Mouse (Mus musculus): Measurements from ENCODE around the gene Cdx2.

DNA sequence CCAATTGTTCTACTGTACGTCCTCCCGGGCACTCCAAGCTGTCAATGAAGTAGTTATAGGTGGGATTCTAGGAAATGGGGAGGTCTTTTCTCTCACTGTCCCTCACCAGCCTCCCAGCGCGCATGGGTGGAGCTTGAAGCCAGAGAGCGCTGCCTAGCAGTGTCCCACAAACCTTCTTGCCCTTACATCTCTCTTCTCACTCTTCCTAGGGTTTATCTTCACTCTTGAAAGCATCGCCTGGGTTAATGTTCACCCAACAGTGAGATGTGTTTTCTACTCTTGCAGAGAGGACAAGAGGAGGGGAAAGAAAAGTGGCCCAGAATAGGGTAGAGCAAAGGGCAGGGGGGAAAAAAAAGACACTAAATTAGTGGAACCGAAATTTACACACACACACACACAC is 10.3 kb upstream of the Cdx2 start:
- no peak for TF ChIP-seq REST (IDR thresholded peaks at IDR 0.05; ENCODE audit: insufficient read depth, insufficient read length)
- no peak for TF ChIP-seq USF1 (IDR thresholded peaks at IDR 0.05; ENCODE audit: low read depth)
- no peak for TF ChIP-seq POLR2A (IDR thresholded peaks at IDR 0.05; ENCODE audit: insufficient read length, low read depth)
